Mouse (Mus musculus): Measurements from ENCODE around the gene Esd.

DNA sequence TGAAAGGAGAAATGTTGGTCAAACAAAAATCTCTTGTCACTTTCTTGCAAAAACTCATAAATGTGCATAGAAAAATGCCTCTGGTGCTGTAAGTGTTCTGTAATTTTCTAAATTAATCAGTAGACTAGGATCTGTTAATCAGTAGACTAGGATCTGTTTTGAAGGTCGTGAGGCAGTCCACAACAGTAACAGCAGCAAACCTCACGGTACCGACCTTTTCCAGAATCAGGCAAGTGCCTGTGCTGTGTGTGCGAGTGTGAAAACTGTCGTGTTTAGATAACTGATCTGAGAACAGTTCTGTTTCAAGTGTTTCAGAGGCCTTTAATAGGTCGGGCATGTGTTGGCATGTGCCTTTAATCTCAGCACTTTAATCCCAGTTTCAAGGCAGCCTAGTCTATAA lies 3.4 kb downstream of the Esd start:
- TF ChIP-seq CTCF (IDR thresholded peaks at IDR 0.05; ENCODE audit: borderline replicate concordance, insufficient read depth, low read length) (no peak), POLR2A (IDR thresholded peaks at IDR 0.05; ENCODE audit: low read depth, low read length) (no peak)

Measured in embryonic fibroblast, embryonic 13.5 days (primary cell).